Mouse (Mus musculus): Measurements from ENCODE around the gene Eml4.

GRCm38 (mm10) chr17:83526091-83526561 lies 175.4 kb downstream of the Eml4 start:
- TF ChIP-seq GATA1 (IDR thresholded peaks at IDR 0.05; ENCODE audit: low read length) (no peak), TAL1 (IDR thresholded peaks at IDR 0.05; ENCODE audit: low read length) (no peak)

Measured in erythroblast, embryonic 14.5 days (primary cell).